Comparison of ENCODE assay signal across 11 mouse cellular contexts in the genomic region with DNA sequence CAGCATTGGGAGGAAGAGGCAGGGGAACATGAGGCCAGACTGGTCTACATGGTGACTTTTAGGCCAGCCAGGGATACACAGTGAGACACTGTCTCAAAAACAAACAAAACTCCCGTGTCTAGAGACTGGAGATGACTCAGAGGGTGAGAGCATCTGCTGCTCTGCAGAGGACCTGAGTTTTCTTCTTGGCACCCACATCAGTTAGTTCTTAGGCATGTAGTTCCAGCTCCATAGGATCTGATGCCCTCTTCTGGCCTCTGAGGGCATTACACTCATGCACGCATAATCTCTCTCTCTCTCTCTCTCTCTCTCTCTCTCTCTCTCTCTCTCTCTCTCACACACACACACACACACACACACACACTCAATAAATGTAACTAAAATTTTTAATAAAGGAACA. TPM values are rescaled to one million over a fixed set of nuclear protein-coding genes. Genes with fewer than 3 reads are reported as not detected.
DNase-seq lines count a peak whose midpoint lies in the region; ATAC-seq and TF ChIP-seq lines count a peak whose summit lies in the region.
"Had no signal": no experiment of that assay in that cellular context is flagged by ENCODE, and none has a peak within 500 bp of the region (broad histone marks: within the 10 kb centered on the region; RNA-seq: fewer than 3 reads in every experiment).

No protein-coding gene starts in this region.

- ATAC-seq in cerebellum, adult (ENCODE audit: insufficient number of reproducible peaks, low FRiP score, low TSS enrichment) = no peak

- no peaks in the 10 kb centered on the region for H3K9me3 ChIP-seq in ES-Bruce4 (replicated peaks; ENCODE audit: control insufficient read depth, insufficient read depth, low read length, poor library complexity, severe bottlenecking)

- DNase-seq in cerebellum, postnatal 14 days = peak; percentile 8 to 50
- DNase-seq in left cerebral cortex, postnatal 4 days = peak; percentile 9
- DNase-seq in left cerebral cortex, postnatal 36 days (ENCODE audit: low spot score in 2 of 2) = no peak
- DNase-seq in induced T-regulatory cell, adult 2 months (ENCODE audit: low read depth) = peak; percentile 59
- no peak for DNase-seq in ovary, postnatal 10 days (ENCODE audit: low spot score)
- no peak for DNase-seq in cerebellum, postnatal 36 days
- DNase-seq: gastrocnemius, postnatal 25 days had no signal

- no peaks in the 10 kb centered on the region for H3K4me1 ChIP-seq in ES-Bruce4 (ENCODE audit: control insufficient read depth, insufficient read depth, low read length)

- TF ChIP-seq CTCF in ES-Bruce4 (IDR thresholded peaks at IDR 0.05; ENCODE audit: low read depth, low read length) = peak; percentile 24

- no peak for TF ChIP-seq POLR2A in ES-Bruce4 (IDR thresholded peaks at IDR 0.05; ENCODE audit: insufficient read depth, low read length)

- no peak for TF ChIP-seq EP300 in ES-Bruce4 (IDR thresholded peaks at IDR 0.05; ENCODE audit: insufficient read depth, low read depth, low read length)

- no peaks in the 10 kb centered on the region for H3K36me3 ChIP-seq in ES-Bruce4 (ENCODE audit: control insufficient read depth, insufficient read depth, low read length, poor library complexity, severe bottlenecking)

- H3K4me3 ChIP-seq in ES-Bruce4 (ENCODE audit: low read depth, low read length) = no peak overlapping the region
- H3K4me3 ChIP-seq: myocyte had no signal

- H3K9ac ChIP-seq in ES-Bruce4 (ENCODE audit: low read depth, poor library complexity, severe bottlenecking) = no peak overlapping the region

- intact Hi-C loops in left cerebral cortex, postnatal 4 days (cut with DNase I) = no loop called here
- intact Hi-C loops in left cerebral cortex, postnatal 36 days (cut with DNase I) = no loop called here

- H3K27ac ChIP-seq in ES-Bruce4 (ENCODE audit: insufficient read depth, low read length) = no peak overlapping the region

- H3K27me3 ChIP-seq in ES-Bruce4 (ENCODE audit: control insufficient read depth, insufficient read depth, low read length, poor library complexity, severe bottlenecking) = no peaks in the 10 kb centered on the region

RNA-seq across cellular contexts. Expression of a gene that starts 7.6 kb away (rescaled TPM):
- total RNA-seq in left cerebral cortex, postnatal 4 days (2021) = not detected
- total RNA-seq in left cerebral cortex, postnatal 36 days (2021) = not detected
- not detected in 2 replicates for polyA plus RNA-seq in ES-Bruce4 (2011; ENCODE audit: insufficient read depth, insufficient read length, low read depth, missing spikeins)
- total RNA-seq: left cerebral cortex, postnatal 14 days had no signal
- polyA plus RNA-seq: myocyte had no signal

RNA-seq across cellular contexts. Expression of a gene that starts 26.2 kb away (rescaled TPM):
- 1 to 10 TPM; 5.7 to 6.5 TPM for total RNA-seq in left cerebral cortex, postnatal 4 days (2021)
- 10 to 100 TPM; 21.2 to 23.5 TPM for total RNA-seq in left cerebral cortex, postnatal 36 days (2021)
- not detected in 2 replicates for polyA plus RNA-seq in ES-Bruce4 (2011; ENCODE audit: insufficient read depth, insufficient read length, low read depth, missing spikeins)
- total RNA-seq: gastrocnemius, postnatal 25 days had no signal

RNA-seq across cellular contexts. Expression of a gene that starts 54.1 kb away (rescaled TPM):
- under 1 TPM; 0.14 to 0.24 TPM for total RNA-seq in left cerebral cortex, postnatal 4 days (2021)
- under 1 TPM; 0.32 to 0.57 TPM for total RNA-seq in left cerebral cortex, postnatal 36 days (2021)
- 59.0 and 65.2 TPM in 2 replicates for polyA plus RNA-seq in ES-Bruce4 (2011; ENCODE audit: insufficient read depth, insufficient read length, low read depth, missing spikeins)
- polyA plus RNA-seq: myocyte had no signal

Comparison
In these comparisons a context has a peak if more than half of its experiments do, and no peak if none do; other contexts are left out.
1. DNase-seq: peak in cerebellum, postnatal 14 days (2 of 2), left cerebral cortex, postnatal 4 days (single experiment) and induced T-regulatory cell, adult 2 months (single experiment); none in left cerebral cortex, postnatal 36 days (0 of 2), ovary, postnatal 10 days (single experiment) and cerebellum, postnatal 36 days (0 of 2).